Mouse (Mus musculus) 416B (cell line): ENCODE measurements around the gene Adcy4.

Experiments
- DNase-seq: peaks from one replicate; pipeline ENCODE4 v3.0.0; 2011; ENCODE audit warnings: low read depth

The Adcy4 gene

DNA sequence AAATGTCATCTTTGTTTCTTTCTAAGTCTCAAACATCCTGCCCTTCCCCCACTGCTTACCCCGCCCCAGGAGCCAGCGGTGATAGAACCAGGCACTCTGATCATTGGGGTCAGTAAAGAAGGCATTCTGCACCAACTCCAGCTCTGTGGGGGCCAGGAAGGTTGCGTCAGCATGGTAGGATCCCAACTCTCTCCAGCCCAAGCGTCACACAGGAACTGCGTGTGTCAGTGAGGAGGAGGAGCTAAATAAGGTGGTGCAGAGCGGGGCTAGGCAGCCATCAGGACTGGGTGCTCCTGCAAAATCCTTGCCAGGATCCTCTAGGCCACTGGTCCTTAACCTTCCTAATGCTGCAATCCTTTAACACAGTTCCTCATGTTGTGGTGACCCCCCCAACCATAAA lies 64.2 kb downstream of the Adcy4 start:
- DNase-seq: no peak
